Mouse (Mus musculus) hindbrain, embryonic 10.5 days (tissue): ENCODE data around the gene 3100002H09Rik. TPM values are rescaled to one million over a fixed set of nuclear protein-coding genes. Genes with fewer than 3 reads are reported as not detected.

Experiments used
- DNase-seq: peaks from one replicate; pipeline ENCODE4 v3.0.0-alpha.2; 2017; ENCODE audit warnings: low spot score
- H3K27ac ChIP-seq: fragments of 300-500 bp; sonication (generic); 2 replicates; pipeline ENCODE4 v1.5.1; 2016; ENCODE audit warnings: mild to moderate bottlenecking, moderate library complexity
- H3K27me3 ChIP-seq: fragments of 300-500 bp; sonication (generic); 2 replicates; pipeline ENCODE4 v1.6.1; 2016; ENCODE audit warnings: mild to moderate bottlenecking; ENCODE audit not compliant: poor library complexity, insufficient read depth, severe bottlenecking
- H3K36me3 ChIP-seq: fragments of 300-500 bp; sonication (generic); 2 replicates; pipeline ENCODE4 v1.6.1; 2016; ENCODE audit warnings: mild to moderate bottlenecking, moderate library complexity
- H3K4me1 ChIP-seq: fragments of 300-500 bp; sonication (generic); replicated peaks from 2 replicates; pipeline ENCODE4 v1.6.1; 2016; ENCODE audit warnings: mild to moderate bottlenecking
- H3K4me3 ChIP-seq: fragments of 300-500 bp; sonication (generic); 2 replicates; pipeline ENCODE4 v1.5.1; 2016; ENCODE audit warnings: mild to moderate bottlenecking, moderate library complexity
- H3K9me3 ChIP-seq: fragments of 300-500 bp; sonication (generic); 2 replicates; pipeline ENCODE4 v1.6.1; 2016; ENCODE audit warnings: mild to moderate bottlenecking, moderate library complexity
- WGBS: fragments of 180-500 bp; shearing (Covaris S2); methylation state at CpG from one replicate; pipeline ENCODE4 v1.1.7; 2016; 5-methylcytosine and 5-hydroxymethylcytosine counted together
- polyA plus RNA-seq: library from polyadenylated mRNA; unstranded; fragments of >200 nt; fragmentation: Nextera tagmentation; extraction: Ambion mirVana; gene quantifications from 2 replicates; pipeline ENCODE4 v1.2.1, GENCODE M21; 2016

Gene 3100002H09Rik
- polyA plus RNA-seq, 1 experiment from 2014 or later: not detected

DNA sequence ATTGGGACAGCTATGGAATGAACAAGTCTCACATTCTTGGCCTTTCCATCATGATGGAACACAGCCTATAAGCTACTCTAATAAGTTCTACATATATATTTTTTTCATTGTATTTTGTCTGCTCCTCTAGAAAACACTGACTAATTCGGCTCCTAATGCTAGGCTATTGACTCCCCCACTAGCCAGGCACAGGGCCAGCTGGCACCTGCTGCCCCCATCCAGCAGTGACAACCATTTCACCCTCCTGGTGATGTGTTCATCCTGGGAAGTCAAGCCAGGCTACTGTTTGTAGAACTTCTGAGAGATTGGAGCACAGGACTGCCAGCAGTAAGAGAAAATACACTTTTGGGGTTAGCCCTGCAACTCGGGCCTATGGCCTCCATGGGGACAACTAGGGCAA is 537 bp downstream of the 3100002H09Rik start:
- DNase-seq: no peak
- 89% methylated on average over 2 of the region's 2 CpGs for WGBS

DNA sequence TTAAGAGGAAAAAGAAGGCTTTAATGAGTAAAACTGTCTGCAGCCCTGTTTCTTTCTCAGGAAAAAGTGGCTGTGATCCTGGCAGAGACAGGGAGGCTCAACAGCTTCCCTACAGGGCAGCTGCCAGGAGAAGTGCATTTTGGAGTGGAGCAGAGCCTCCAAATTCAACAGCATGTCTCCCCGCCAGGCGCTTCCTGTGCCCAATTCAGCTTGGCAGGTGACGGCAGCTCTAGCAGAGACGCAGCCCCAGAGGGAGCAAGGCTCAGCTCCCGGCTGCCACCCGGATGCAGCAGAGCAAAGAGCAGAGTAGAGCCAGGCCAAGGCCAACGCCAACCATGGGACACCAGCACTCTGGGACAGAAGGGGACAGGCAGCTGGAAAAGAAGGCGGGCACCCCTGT is 3.4 kb downstream of the 3100002H09Rik start:
- H3K27ac ChIP-seq: no peak overlapping the region
- H3K4me3 ChIP-seq: no peak overlapping the region
- WGBS: 67% methylated on average over 8 of the region's 8 CpGs
- H3K4me1 ChIP-seq: peaks cover 20% of the 10 kb centered on the region
- peaks cover 43% of the 10 kb centered on the region for H3K27me3 ChIP-seq
- H3K36me3 ChIP-seq: no peaks in the 10 kb centered on the region
- no peaks in the 10 kb centered on the region for H3K9me3 ChIP-seq
- no peak for DNase-seq

More for the DNA sequence above, 537 bp downstream of the 3100002H09Rik start:
- peaks cover 31% of the 10 kb centered on the region for H3K4me1 ChIP-seq
- H3K4me3 ChIP-seq: no peak overlapping the region
- H3K27ac ChIP-seq: no peak overlapping the region
- no peaks in the 10 kb centered on the region for H3K9me3 ChIP-seq
- peaks cover 39% of the 10 kb centered on the region for H3K27me3 ChIP-seq
- no peaks in the 10 kb centered on the region for H3K36me3 ChIP-seq

DNA sequence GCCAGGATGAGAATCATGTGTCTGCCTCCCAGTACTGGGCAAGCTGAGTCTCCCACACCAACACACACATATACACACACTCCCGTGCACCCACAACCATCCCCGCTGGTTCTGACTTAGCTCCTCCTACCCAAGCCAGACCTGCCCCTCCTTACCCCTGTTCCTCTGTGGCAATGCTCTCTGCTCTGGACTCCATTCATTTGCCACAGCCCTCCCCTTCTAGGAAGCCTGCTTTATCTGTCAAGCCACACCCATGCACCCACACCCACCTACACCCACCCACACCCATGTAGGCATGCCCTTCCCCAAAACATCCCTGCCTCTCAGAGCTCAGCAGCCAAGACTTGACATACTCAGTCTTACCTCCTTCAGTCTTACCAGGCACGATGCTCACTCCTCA is 4.4 kb downstream of the 3100002H09Rik start:
- H3K27ac ChIP-seq: no peak overlapping the region; the same call in 1 of the 2 replicates

GRCm38 (mm10) chr4:124605255-124605654 is 5.3 kb downstream of the 3100002H09Rik start:
- no peaks in the 10 kb centered on the region for H3K9me3 ChIP-seq
- no peak overlapping the region for H3K4me3 ChIP-seq
- H3K4me1 ChIP-seq: peaks cover 20% of the 10 kb centered on the region
- H3K27me3 ChIP-seq: peaks cover 43% of the 10 kb centered on the region
- no peak for DNase-seq
- peak overlapping the region; percentile 40; the same call in 1 of the 2 replicates for H3K27ac ChIP-seq
- no peaks in the 10 kb centered on the region for H3K36me3 ChIP-seq
- 58% methylated on average over 5 of the region's 5 CpGs for WGBS

More for the DNA sequence above, 4.4 kb downstream of the 3100002H09Rik start:
- H3K4me3 ChIP-seq: no peak overlapping the region
- peaks cover 20% of the 10 kb centered on the region for H3K4me1 ChIP-seq
- no peaks in the 10 kb centered on the region for H3K9me3 ChIP-seq
- no peaks in the 10 kb centered on the region for H3K36me3 ChIP-seq
- DNase-seq: no peak
- H3K27me3 ChIP-seq: peaks cover 43% of the 10 kb centered on the region
- 90% methylated on average over 3 of the region's 3 CpGs for WGBS

GRCm38 (mm10) chr4:124603712-124604111 is 6.9 kb downstream of the 3100002H09Rik start:
- H3K4me3 ChIP-seq: no peak overlapping the region
- H3K9me3 ChIP-seq: no peaks in the 10 kb centered on the region
- DNase-seq: no peak
- no peaks in the 10 kb centered on the region for H3K36me3 ChIP-seq
- WGBS: 35% methylated on average over 9 of the region's 9 CpGs
- H3K27me3 ChIP-seq: peaks cover 43% of the 10 kb centered on the region
- peaks cover 20% of the 10 kb centered on the region for H3K4me1 ChIP-seq
- H3K27ac ChIP-seq: no peak overlapping the region

DNA sequence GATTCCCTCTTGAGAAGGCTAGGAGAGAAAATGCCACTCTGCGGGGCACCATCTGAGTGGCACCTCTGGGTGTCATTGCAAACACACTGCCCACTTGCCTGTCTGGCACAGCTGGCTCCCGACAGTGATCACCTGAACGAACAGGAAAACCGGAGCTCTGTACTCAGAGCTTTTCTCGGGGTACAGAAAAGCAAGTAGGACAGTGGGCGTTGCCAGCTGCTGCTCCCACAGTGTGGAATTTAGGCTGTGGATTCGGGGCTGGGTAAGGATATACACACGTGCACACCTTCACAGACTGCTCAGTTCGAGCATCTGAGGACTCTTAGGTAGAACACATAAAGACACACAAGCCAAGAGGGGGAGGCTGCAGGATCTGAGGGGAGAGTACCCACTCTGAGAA is 14.7 kb downstream of the 3100002H09Rik start:
- H3K27ac ChIP-seq: no peak overlapping the region
- no peaks in the 10 kb centered on the region for H3K36me3 ChIP-seq
- peaks cover 33% of the 10 kb centered on the region for H3K27me3 ChIP-seq
- H3K4me1 ChIP-seq: peaks cover 13% of the 10 kb centered on the region
- WGBS: 81% methylated on average over 9 of the region's 9 CpGs
- no peak overlapping the region for H3K4me3 ChIP-seq
- no peak for DNase-seq
- H3K9me3 ChIP-seq: no peaks in the 10 kb centered on the region

GRCm38 (mm10) chr4:124594933-124595332 is 15.7 kb downstream of the 3100002H09Rik start:
- peaks cover 37% of the 10 kb centered on the region for H3K27me3 ChIP-seq
- H3K27ac ChIP-seq: peak overlapping the region; percentile 41; the same call in 1 of the 2 replicates
- no peak for DNase-seq
- H3K4me1 ChIP-seq: peaks cover 18% of the 10 kb centered on the region
- no peaks in the 10 kb centered on the region for H3K9me3 ChIP-seq
- no peaks in the 10 kb centered on the region for H3K36me3 ChIP-seq
- 49% methylated on average over 13 of the region's 13 CpGs for WGBS
- H3K4me3 ChIP-seq: no peak overlapping the region

- Histone ChIP-seq H3K4me3 (no peak overlapping the region), H3K36me3 (no peaks in the 10 kb centered on the region), H3K9me3 (no peaks in the 10 kb centered on the region)
These were observed 16.9 kb downstream of the 3100002H09Rik start for GRCm38 (mm10) chr4:124593691-124594090.

DNA sequence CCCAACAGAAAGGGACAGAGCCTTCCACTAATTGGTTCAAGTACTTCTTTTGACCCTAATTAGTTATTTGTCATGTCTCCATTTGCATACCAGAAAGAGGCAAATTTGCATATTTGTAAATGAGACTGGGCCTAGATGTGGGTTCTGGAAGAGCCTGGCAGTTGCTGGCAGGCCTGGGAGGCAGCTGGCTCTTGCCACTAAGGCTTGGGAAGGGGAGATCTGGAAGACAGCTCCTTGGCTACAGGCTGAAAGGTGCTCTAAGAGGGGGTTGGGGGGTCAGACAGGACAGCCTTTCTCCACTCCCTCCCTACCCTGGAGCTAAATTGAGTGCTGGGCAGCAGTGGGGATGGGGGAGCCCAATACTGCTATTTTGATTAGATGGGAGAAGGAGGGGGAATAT is 17.4 kb downstream of the 3100002H09Rik start:
- Histone ChIP-seq H3K9me3 (no peaks in the 10 kb centered on the region), H3K27ac (no peak overlapping the region), H3K4me1 (peaks cover 23% of the 10 kb centered on the region), H3K36me3 (no peaks in the 10 kb centered on the region), H3K4me3 (no peak overlapping the region), H3K27me3 (peaks cover 45% of the 10 kb centered on the region)
- no peak for DNase-seq

More at GRCm38 (mm10) chr4:124593691-124594090, 16.9 kb downstream of the 3100002H09Rik start:
- DNase-seq: no peak
- Histone ChIP-seq H3K27me3 (peaks cover 44% of the 10 kb centered on the region), H3K27ac (no peak overlapping the region), H3K4me1 (peaks cover 22% of the 10 kb centered on the region)
- 67% methylated on average over 9 of the region's 9 CpGs for WGBS

DNA sequence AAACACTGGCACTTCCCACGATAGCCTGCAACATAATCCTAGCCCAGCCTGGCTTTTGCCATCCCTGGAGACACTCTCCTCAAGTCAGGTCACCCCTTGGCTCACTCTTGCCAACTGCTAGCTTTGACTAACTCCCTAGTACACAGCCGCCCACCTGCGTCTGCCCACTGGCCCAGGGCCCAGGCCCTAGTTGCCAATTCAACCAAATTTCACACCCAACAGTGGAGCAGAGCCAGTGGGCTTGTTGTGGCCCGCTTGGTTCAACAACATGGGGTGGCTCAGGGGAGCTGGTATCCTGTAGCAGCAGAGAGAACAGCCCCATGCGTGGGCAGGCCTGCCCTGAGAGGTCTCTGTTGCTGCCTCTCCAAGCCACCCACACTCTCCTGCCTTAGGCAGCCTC is 18.4 kb downstream of the 3100002H09Rik start:
- H3K27ac ChIP-seq: no peak overlapping the region
- H3K27me3 ChIP-seq: peaks cover 49% of the 10 kb centered on the region
- H3K36me3 ChIP-seq: no peaks in the 10 kb centered on the region
- H3K4me3 ChIP-seq: no peak overlapping the region
- H3K9me3 ChIP-seq: no peaks in the 10 kb centered on the region
- 85% methylated on average over 5 of the region's 5 CpGs for WGBS
- no peak for DNase-seq
- H3K4me1 ChIP-seq: peaks cover 25% of the 10 kb centered on the region

DNA sequence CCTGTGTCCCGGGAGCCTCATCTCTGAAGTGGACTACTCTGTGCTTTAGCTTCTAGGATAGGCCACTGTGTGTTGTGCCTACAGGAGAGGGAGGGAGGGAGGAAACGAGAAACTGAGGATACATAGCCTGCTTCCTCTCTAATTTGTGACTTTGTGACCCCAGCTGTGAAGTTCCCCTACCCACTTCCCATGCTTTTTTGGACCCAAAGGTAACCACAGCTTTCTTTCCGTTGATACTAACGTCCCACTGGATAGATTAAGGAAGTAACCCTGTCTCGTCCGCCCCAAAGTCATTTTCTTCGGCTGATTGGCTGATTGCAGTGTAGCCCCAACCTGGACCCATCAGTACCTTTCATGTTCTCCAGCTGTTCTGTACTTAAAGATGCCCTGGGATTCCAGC is 29.9 kb downstream of the 3100002H09Rik start:
- H3K27me3 ChIP-seq: peaks cover 62% of the 10 kb centered on the region
- H3K4me3 ChIP-seq: no peak overlapping the region
- H3K4me1 ChIP-seq: peaks cover 22% of the 10 kb centered on the region
- 0 out of 2 replicates have a peak, but pooled peaks cover 5% of the 10 kb centered on the region for H3K9me3 ChIP-seq
- no peaks in the 10 kb centered on the region for H3K36me3 ChIP-seq
- no peak for DNase-seq
- WGBS: 87% methylated on average over 7 of the region's 7 CpGs
- H3K27ac ChIP-seq: no peak overlapping the region

DNA sequence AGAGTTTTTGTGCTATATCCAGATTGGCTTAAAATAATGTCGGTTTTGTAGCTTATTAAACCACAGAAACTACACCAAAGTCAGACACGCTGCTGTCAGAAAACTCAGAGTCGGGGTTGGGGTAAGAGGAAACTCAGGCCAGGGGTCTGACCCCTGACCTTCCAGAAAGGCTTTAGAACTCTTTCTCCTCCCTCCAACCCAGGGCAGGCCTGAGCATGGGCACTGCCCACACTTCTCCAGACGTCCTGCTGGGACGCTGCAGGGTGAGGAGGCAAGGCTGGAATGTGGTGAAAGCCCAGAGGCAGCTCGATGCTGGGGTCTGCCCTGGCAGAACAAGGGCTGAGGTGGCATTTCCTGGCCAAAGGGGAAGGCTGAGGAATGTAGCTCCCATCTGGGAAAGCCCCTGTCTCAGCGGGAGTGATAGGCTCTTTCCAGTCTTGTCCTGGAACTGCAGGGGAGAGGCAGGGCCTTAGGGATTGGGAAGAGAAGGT is 34.6 kb downstream of the 3100002H09Rik start:
- peak overlapping the region; percentile 64 for H3K4me3 ChIP-seq
- H3K4me1 ChIP-seq: peaks cover 28% of the 10 kb centered on the region
- 0 out of 2 replicates have a peak, but pooled peaks cover 5% of the 10 kb centered on the region for H3K9me3 ChIP-seq
- DNase-seq: peak; percentile 30
- no peaks in the 10 kb centered on the region for H3K36me3 ChIP-seq
- WGBS: under 1% methylated on average over 7 of the region's 7 CpGs
- H3K27me3 ChIP-seq: peaks cover 82% of the 10 kb centered on the region
- no peak overlapping the region for H3K27ac ChIP-seq

GRCm38 (mm10) chr4:124575269-124575954 is 35.2 kb downstream of the 3100002H09Rik start:
- peak; percentile 62 for DNase-seq
- peak overlapping the region; percentile 84 for H3K27ac ChIP-seq

More at GRCm38 (mm10) chr4:124575269-124575954, 35.2 kb downstream of the 3100002H09Rik start:
- H3K27me3 ChIP-seq: peaks cover 81% of the 10 kb centered on the region
- H3K9me3 ChIP-seq: 0 out of 2 replicates have a peak, but pooled peaks cover 5% of the 10 kb centered on the region
- H3K36me3 ChIP-seq: no peaks in the 10 kb centered on the region
- peak overlapping the region; percentile 64 for H3K4me3 ChIP-seq
- 3% methylated on average over 61 of the region's 61 CpGs for WGBS
- peaks cover 28% of the 10 kb centered on the region for H3K4me1 ChIP-seq
